Comparison of ENCODE assay signal across 8 mouse cellular contexts in genomic region chr2:145233547-145234398, GRCm38 (mm10).
DNase-seq lines count a peak whose midpoint lies in the region; ATAC-seq and TF ChIP-seq lines count a peak whose summit lies in the region.

No protein-coding gene starts in this region.

- H3K27ac ChIP-seq in layer of hippocampus, adult 2 months, result peak overlapping the region; percentile 43; the same call in 1 of the 2 replicates
- peak overlapping the region; percentile 86 for H3K27ac ChIP-seq in lung, embryonic 14.5 days (ENCODE audit: low read depth)
- H3K27ac ChIP-seq in stomach, postnatal 0 days (replicated peaks), result peak overlapping the region; percentile 67

- DNase-seq in cerebellum, postnatal 10 days, result peak; percentile 47 to 61
- DNase-seq in cerebellum, adult 9-11 months, result no peak
- DNase-seq in Muller cell, postnatal 12 days (ENCODE audit: inconsistent ontology term), result peak; percentile 64
- DNase-seq in frontal cortex, adult 2 months (ENCODE audit: extremely low spot score in 1 of 2, low spot score in 1 of 2), result peak; percentile 24 to 62
- DNase-seq in heart, postnatal 14 days, result peak; percentile 65 to 76
- DNase-seq in layer of hippocampus, adult 2 months (ENCODE audit: low spot score in 2 of 2), result peak; percentile 26 to 36
- DNase-seq in lung, embryonic 14.5 days, result peak; percentile 90
- peak; percentile 47 for DNase-seq in stomach, postnatal 0 days (ENCODE audit: low spot score)

- no peaks in the 10 kb centered on the region for H3K36me3 ChIP-seq in lung, embryonic 14.5 days (ENCODE audit: insufficient read depth)
- H3K36me3 ChIP-seq in stomach, postnatal 0 days (ENCODE audit: control insufficient read depth, insufficient read depth, low read length), result no peaks in the 10 kb centered on the region

- no peaks in the 10 kb centered on the region for H3K27me3 ChIP-seq in lung, embryonic 14.5 days (ENCODE audit: insufficient read depth, low read length)
- no peaks in the 10 kb centered on the region for H3K27me3 ChIP-seq in stomach, postnatal 0 days (ENCODE audit: control insufficient read depth, insufficient read depth, low read length)

- no peak overlapping the region for H3K4me3 ChIP-seq in layer of hippocampus, adult 2 months
- H3K4me3 ChIP-seq in lung, embryonic 14.5 days (ENCODE audit: low read depth, low read length), result no peak overlapping the region
- no peak overlapping the region for H3K4me3 ChIP-seq in stomach, postnatal 0 days (ENCODE audit: low read depth, low read length)

- 16% methylated on average over 7 of the region's 7 CpGs for WGBS in lung, embryonic 14.5 days
- WGBS in stomach, postnatal 0 days, result 11% methylated on average over 7 of the region's 7 CpGs

- no peaks in the 10 kb centered on the region for H3K9me3 ChIP-seq in lung, embryonic 14.5 days (ENCODE audit: low read depth, low read length)
- no peaks in the 10 kb centered on the region for H3K9me3 ChIP-seq in stomach, postnatal 0 days (ENCODE audit: control insufficient read depth, low read length)

- intact Hi-C loops in heart, postnatal 14 days (cut with DNase I), result loop anchor here (5.0 kb wide), 1 partner anchor 54 kb away; no protein-coding TSS in a partner anchor

- no peak overlapping the region for H3K9ac ChIP-seq in lung, embryonic 14.5 days
- H3K9ac ChIP-seq in stomach, postnatal 0 days (ENCODE audit: low read length), result no peak overlapping the region

- H3K4me1 ChIP-seq in lung, embryonic 14.5 days (ENCODE audit: insufficient read depth), result peaks cover 18% of the 10 kb centered on the region
- H3K4me1 ChIP-seq in stomach, postnatal 0 days (replicated peaks; ENCODE audit: control insufficient read depth, insufficient read depth), result 0 out of 2 replicates have a peak, but pooled peaks cover 5% of the 10 kb centered on the region

- TF ChIP-seq CTCF in layer of hippocampus, adult 2 months (conservative IDR thresholded peaks at IDR 0.05), result no peak
- TF ChIP-seq CTCF in lung, embryonic 14.5 days (IDR thresholded peaks at IDR 0.05; ENCODE audit: low read depth), result no peak
- TF ChIP-seq CTCF in stomach, postnatal 0 days (IDR thresholded peaks at IDR 0.05; ENCODE audit: low read depth), result no peak

- ATAC-seq in lung, embryonic 14.5 days (ENCODE audit: insufficient read depth), result peak; percentile 79
- ATAC-seq in stomach, postnatal 0 days (ENCODE audit: low FRiP score, low TSS enrichment), result peak; percentile 53; the same call in 1 of the 2 replicates

- peak overlapping the region; percentile 27; the same call in 1 of the 2 replicates for H3K4me2 ChIP-seq in lung, embryonic 14.5 days
- H3K4me2 ChIP-seq in stomach, postnatal 0 days (replicated peaks; ENCODE audit: low read depth), result peak overlapping the region; percentile 18; the same call in 1 of the 2 replicates

- no peak for TF ChIP-seq EP300 in stomach, postnatal 0 days (optimal IDR thresholded peaks at IDR 0.05)
